Mouse (Mus musculus): ENCODE measurements around the gene Slc9a9. TPM values are rescaled to one million over a fixed set of nuclear protein-coding genes. Genes with fewer than 3 reads are reported as not detected.
"Not testable (repeated sequence)": the region's sequence is repeated elsewhere in the genome, so short reads cannot be mapped to it uniquely, and the experiment has no call there.

Slc9a9 gene
- polyA plus RNA-seq, 2 experiments, result 3.7 to 5.1 TPM

- Histone ChIP-seq H3K36me3 (ENCODE audit: control insufficient read depth, insufficient read depth, low read length) (no peaks in the 10 kb centered on the region), H3K4me1 (ENCODE audit: control insufficient read depth, insufficient read depth, low read length) (no peaks in the 10 kb centered on the region), H3K27ac (replicated peaks; ENCODE audit: low read depth, low read length) (no peak overlapping the region), H3K9ac (ENCODE audit: low read depth, low read length, severe bottlenecking) (no peak overlapping the region), H3K4me3 (replicated peaks; ENCODE audit: low read length) (no peak overlapping the region), H3K27me3 (ENCODE audit: control insufficient read depth, insufficient read depth, low read length) (no peaks in the 10 kb centered on the region), H3K4me2 (replicated peaks; ENCODE audit: low read depth, low read length, severe bottlenecking) (no peak overlapping the region), H3K9me3 (ENCODE audit: control insufficient read depth, low read length) (no peaks in the 10 kb centered on the region)
- ATAC-seq (ENCODE audit: low FRiP score, low read depth), result no peak
- TF ChIP-seq POLR2A (IDR thresholded peaks at IDR 0.05; ENCODE audit: borderline replicate concordance, extremely low read depth, insufficient read depth, insufficient read length), result no peak
- no peak for DNase-seq (ENCODE audit: low spot score)
- WGBS, result 62% methylated on average over 3 of the region's 3 CpGs
These were observed 40.8 kb upstream of the Slc9a9 start for GRCm38 (mm10) chr9:94628948-94629347.

GRCm38 (mm10) chr9:94634275-94634674, 35.4 kb upstream of the Slc9a9 start:
- H3K27ac ChIP-seq (replicated peaks; ENCODE audit: low read depth, low read length); H3K9ac ChIP-seq (ENCODE audit: low read depth, low read length, severe bottlenecking); DNase-seq (ENCODE audit: low spot score); H3K36me3 ChIP-seq (ENCODE audit: control insufficient read depth, insufficient read depth, low read length); H3K4me1 ChIP-seq (ENCODE audit: control insufficient read depth, insufficient read depth, low read length); H3K4me2 ChIP-seq (replicated peaks; ENCODE audit: low read depth, low read length, severe bottlenecking); H3K27me3 ChIP-seq (ENCODE audit: control insufficient read depth, insufficient read depth, low read length); H3K9me3 ChIP-seq (ENCODE audit: control insufficient read depth, low read length); ATAC-seq (ENCODE audit: low FRiP score, low read depth); H3K4me3 ChIP-seq (replicated peaks; ENCODE audit: low read length): not testable (repeated sequence)
- WGBS, result 80% methylated on average over 4 of the region's 4 CpGs

GRCm38 (mm10) chr9:94645631-94646030, 24.1 kb upstream of the Slc9a9 start:
- no peak for DNase-seq (ENCODE audit: low spot score)
- TF ChIP-seq POLR2A (IDR thresholded peaks at IDR 0.05; ENCODE audit: borderline replicate concordance, extremely low read depth, insufficient read depth, insufficient read length), result no peak
- H3K9me3 ChIP-seq (ENCODE audit: control insufficient read depth, low read length), result no peaks in the 10 kb centered on the region
- no peaks in the 10 kb centered on the region for H3K36me3 ChIP-seq (ENCODE audit: control insufficient read depth, insufficient read depth, low read length)
- ATAC-seq (ENCODE audit: low FRiP score, low read depth), result no peak
- H3K4me1 ChIP-seq (ENCODE audit: control insufficient read depth, insufficient read depth, low read length), result no peaks in the 10 kb centered on the region
- H3K27ac ChIP-seq (replicated peaks; ENCODE audit: low read depth, low read length), result no peak overlapping the region
- H3K27me3 ChIP-seq (ENCODE audit: control insufficient read depth, insufficient read depth, low read length), result no peaks in the 10 kb centered on the region
- no peak overlapping the region for H3K4me3 ChIP-seq (replicated peaks; ENCODE audit: low read length)
- H3K4me2 ChIP-seq (replicated peaks; ENCODE audit: low read depth, low read length, severe bottlenecking), result no peak overlapping the region
- 80% methylated on average over 6 of the region's 6 CpGs for WGBS
- no peak overlapping the region for H3K9ac ChIP-seq (ENCODE audit: low read depth, low read length, severe bottlenecking)

- TF ChIP-seq POLR2A (IDR thresholded peaks at IDR 0.05; ENCODE audit: borderline replicate concordance, extremely low read depth, insufficient read depth, insufficient read length), result no peak
- Histone ChIP-seq H3K9ac (ENCODE audit: low read depth, low read length, severe bottlenecking) (no peak overlapping the region), H3K4me2 (replicated peaks; ENCODE audit: low read depth, low read length, severe bottlenecking) (no peak overlapping the region), H3K4me3 (replicated peaks; ENCODE audit: low read length) (no peak overlapping the region), H3K36me3 (ENCODE audit: control insufficient read depth, insufficient read depth, low read length) (no peaks in the 10 kb centered on the region), H3K27ac (replicated peaks; ENCODE audit: low read depth, low read length) (no peak overlapping the region), H3K4me1 (ENCODE audit: control insufficient read depth, insufficient read depth, low read length) (no peaks in the 10 kb centered on the region), H3K27me3 (ENCODE audit: control insufficient read depth, insufficient read depth, low read length) (no peaks in the 10 kb centered on the region), H3K9me3 (ENCODE audit: control insufficient read depth, low read length) (no peaks in the 10 kb centered on the region)
- no peak for DNase-seq (ENCODE audit: low spot score)
- ATAC-seq (ENCODE audit: low FRiP score, low read depth), result no peak
- 52% methylated on average over 4 of the region's 4 CpGs for WGBS
These were observed 22.3 kb upstream of the Slc9a9 start for GRCm38 (mm10) chr9:94647425-94647824.

DNA sequence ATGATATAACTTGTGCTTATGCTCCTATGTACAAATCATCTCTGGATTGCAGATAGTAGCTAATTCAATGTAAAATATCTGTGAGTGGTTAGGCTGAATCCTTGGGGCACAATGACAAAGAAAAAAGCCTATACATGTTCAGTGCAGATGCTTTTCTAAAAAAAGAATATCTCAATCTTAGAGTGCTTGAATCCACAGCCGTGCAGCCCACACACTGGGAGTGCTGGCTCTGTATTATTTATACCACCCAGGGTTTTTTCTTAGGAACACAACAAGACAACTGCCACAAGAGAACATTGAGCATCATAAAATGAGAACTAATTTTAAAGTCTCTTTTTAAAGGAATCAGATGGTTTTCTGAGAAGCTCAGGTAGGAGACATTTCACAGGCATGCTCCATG, 19.7 kb upstream of the Slc9a9 start:
- no peaks in the 10 kb centered on the region for H3K4me1 ChIP-seq (ENCODE audit: control insufficient read depth, insufficient read depth, low read length)
- no peak overlapping the region for H3K27ac ChIP-seq (replicated peaks; ENCODE audit: low read depth, low read length)
- H3K9me3 ChIP-seq (ENCODE audit: control insufficient read depth, low read length), result no peaks in the 10 kb centered on the region
- 91% methylated on average over 1 of the region's 1 CpGs for WGBS
- no peak for TF ChIP-seq POLR2A (IDR thresholded peaks at IDR 0.05; ENCODE audit: borderline replicate concordance, extremely low read depth, insufficient read depth, insufficient read length)
- H3K4me2 ChIP-seq (replicated peaks; ENCODE audit: low read depth, low read length, severe bottlenecking), result no peak overlapping the region
- no peak for ATAC-seq (ENCODE audit: low FRiP score, low read depth)
- DNase-seq (ENCODE audit: low spot score), result no peak
- H3K27me3 ChIP-seq (ENCODE audit: control insufficient read depth, insufficient read depth, low read length), result no peaks in the 10 kb centered on the region
- H3K9ac ChIP-seq (ENCODE audit: low read depth, low read length, severe bottlenecking), result no peak overlapping the region
- no peaks in the 10 kb centered on the region for H3K36me3 ChIP-seq (ENCODE audit: control insufficient read depth, insufficient read depth, low read length)
- H3K4me3 ChIP-seq (replicated peaks; ENCODE audit: low read length), result no peak overlapping the region

DNA sequence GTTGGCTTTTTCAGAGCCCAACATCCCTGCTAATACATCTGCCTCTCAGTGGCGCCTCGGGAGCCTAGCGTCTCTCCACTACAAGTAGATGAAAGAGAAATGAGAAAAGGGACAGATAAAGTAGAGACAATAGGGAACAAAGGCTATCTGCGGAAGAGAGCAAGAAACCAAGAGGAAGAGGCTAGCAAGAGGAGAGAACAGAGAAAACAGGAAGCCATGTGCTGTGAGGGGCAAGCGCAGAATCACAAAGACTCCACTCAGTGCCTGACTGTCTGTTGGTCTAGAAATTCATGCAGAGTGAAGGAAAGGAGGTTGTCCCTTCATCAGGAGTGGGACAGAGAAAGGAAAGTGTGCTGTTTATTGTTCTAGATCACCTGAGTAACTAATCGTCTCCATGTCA, 16.5 kb upstream of the Slc9a9 start:
- ATAC-seq (ENCODE audit: low FRiP score, low read depth), result no peak
- H3K4me2 ChIP-seq (replicated peaks; ENCODE audit: low read depth, low read length, severe bottlenecking), result no peak overlapping the region

More for the DNA sequence above, 16.5 kb upstream of the Slc9a9 start:
- H3K27ac ChIP-seq (replicated peaks; ENCODE audit: low read depth, low read length), result no peak overlapping the region
- H3K4me1 ChIP-seq (ENCODE audit: control insufficient read depth, insufficient read depth, low read length), result no peaks in the 10 kb centered on the region
- TF ChIP-seq POLR2A (IDR thresholded peaks at IDR 0.05; ENCODE audit: borderline replicate concordance, extremely low read depth, insufficient read depth, insufficient read length), result no peak
- DNase-seq (ENCODE audit: low spot score), result no peak
- no peaks in the 10 kb centered on the region for H3K36me3 ChIP-seq (ENCODE audit: control insufficient read depth, insufficient read depth, low read length)
- no peak overlapping the region for H3K9ac ChIP-seq (ENCODE audit: low read depth, low read length, severe bottlenecking)
- no peaks in the 10 kb centered on the region for H3K27me3 ChIP-seq (ENCODE audit: control insufficient read depth, insufficient read depth, low read length)
- H3K9me3 ChIP-seq (ENCODE audit: control insufficient read depth, low read length), result no peaks in the 10 kb centered on the region
- 91% methylated on average over 6 of the region's 6 CpGs for WGBS
- H3K4me3 ChIP-seq (replicated peaks; ENCODE audit: low read length), result no peak overlapping the region
